Mouse (Mus musculus) T-helper 17 cell (primary cell): ENCODE measurements around the gene Melk.

Experiments used
- in situ Hi-C, 2 experiments: fragments of 300-600 bp; cut with MboI, MseI; formaldehyde crosslinking; loops; 1 replicate in 1 of 2; 2 replicates in 1 of 2; pipeline ENCODE4 v1.15.1; 2025; ENCODE audit warnings: high pct_unique_total_duplicates in 2 of 2

Gene Melk

DNA sequence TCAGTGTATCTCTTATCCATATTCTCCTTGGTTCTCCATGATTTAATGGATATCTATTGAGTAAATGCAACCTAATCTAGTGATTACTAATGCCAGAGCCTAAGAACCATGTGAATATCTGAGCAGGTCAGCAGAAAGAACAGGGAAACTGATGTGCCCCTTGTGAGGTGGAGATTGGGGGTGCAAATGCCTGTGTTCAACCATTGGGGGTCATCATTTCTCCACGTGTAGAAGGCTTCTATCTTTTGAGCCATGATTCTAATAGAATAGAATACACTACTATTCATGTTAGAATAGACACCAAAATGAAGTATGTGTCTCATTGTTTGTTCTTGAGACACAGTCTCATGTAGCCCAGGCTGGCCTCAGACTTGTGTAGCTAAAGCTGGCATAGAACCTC lies 27.3 kb downstream of the Melk start:
- in situ Hi-C loops, result no loop called here

DNA sequence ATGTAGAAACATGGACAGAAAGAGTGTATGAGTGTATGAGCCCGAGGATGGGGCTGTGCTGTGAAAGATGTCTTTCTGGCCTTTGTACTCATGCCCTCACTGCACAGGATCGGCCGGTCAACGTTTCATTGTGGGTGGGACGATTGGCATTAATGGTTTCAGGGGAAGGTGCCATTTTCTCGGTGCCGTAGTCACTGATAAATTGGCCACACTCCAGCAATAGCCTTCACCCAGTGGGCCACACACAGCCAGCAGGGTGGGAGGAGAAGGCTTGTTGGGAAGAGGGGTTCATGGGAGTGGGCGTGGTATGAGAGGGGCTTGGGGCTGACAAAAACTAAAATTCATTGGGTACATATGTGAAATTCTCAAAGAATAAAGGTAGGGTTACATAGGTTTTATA lies 34.3 kb downstream of the Melk start:
- in situ Hi-C loops, result no loop called here

DNA sequence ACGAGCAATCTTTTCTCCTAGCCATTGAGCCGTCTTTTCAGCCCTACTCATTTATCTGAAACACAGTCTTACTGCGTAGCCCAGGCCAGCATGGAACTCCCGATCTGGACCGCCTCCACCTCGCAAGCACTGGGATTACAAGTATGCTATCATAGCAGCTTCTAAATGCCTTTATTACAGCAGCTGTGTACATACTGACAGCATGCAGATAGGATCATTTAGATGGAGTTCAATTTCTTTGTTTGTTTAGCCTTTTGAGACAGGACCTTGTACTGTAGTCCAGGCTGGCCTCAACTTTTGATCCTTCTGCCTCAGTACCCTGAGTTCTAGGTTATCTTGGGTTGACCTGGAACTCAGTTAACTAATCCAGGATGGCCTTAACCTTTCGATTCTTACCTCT lies 61.0 kb downstream of the Melk start:
- in situ Hi-C loops, result no loop called here

DNA sequence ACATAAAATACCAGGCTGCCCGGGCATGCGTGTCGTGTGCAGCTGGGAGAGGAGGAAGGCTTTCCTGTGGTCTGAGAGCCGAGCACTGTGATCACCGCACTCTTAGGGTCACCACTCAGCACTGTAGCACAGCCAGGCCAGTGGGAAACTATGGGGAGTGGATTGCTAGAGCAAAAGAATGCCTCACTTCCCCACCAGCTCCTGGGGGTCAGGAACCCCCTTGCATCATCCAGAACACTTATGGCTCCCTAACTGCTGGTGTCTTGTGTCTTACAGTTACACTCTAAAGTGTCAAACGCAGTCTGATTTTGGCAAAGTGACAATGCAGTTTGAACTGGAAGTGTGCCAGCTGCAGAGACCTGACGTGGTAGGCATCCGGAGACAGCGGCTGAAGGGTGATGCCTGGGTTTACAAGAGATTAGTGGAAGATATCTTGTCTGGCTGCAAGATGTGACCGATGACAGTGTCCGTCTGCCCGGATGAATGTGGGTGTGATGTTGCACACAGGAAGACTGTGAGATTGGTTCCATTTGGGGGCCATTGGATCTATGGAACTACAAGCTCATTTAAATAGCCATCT lies 62.8 kb downstream of the Melk start:
- in situ Hi-C loops, result no loop called here

DNA sequence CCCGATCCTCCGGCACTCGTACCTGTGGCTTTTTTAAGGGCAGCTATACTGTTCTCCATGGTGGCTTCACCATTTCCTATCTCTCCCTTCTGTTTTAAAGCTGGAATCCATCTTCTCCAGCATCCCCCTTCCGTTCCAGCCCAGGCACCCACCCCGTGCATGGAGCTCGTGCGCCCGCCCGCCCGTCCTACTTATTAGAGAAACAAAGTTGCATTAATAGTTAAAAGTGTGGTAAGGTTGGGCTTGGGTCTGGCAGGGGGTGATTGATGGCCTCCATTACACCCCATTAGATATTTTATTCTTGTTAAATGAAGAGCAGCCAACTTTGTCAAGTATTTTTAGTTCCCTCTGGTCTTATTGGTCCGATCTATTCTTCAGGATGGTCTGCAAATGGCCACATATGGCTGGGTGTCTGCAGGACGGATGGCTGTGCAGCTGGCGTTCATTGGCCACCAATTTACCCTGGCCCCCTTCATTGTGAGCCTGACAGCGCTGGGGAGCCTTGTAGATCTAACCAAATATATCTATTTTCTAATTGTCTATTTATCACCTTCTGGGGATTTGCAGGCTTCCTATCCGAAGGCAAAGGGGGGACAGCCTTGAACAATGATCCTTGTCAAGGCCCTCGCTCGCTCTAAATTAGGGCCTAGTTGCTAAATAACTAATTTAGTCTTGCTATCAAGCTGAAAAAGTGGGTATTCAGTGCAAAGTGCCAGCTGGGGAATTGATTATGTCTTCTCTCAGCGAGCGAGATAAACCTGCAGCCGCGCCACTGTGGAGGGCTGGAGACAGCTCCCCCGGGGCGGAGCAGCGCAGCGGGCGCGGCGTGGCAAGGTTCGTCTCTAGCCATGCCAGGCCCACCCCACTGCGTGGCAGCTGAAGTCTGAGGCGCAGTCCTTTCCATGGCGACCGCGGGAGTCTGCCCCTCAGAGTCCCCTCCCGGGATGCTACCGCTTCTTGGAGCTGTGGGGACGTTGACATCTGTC lies 91.8 kb downstream of the Melk start:
- in situ Hi-C loops, result no loop called here

DNA sequence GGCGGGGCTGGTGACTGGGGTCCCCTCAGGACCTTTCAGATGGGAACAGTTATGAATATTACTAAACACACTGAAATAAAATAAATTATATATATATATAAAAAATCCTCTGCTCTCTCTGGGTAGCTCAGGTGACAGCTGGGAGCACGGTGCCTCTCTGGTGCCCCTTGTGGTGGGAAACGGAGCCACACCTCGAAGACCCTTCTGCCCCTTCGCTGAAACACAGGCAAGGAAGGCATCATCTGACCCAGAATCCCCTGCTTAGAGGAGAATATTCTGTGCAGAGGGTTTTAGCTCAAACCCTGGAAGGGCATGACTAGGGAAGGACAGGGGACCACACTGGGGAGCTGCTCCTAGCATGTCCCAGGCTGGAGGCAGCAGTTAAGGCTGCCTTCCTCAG lies 101.9 kb downstream of the Melk start:
- in situ Hi-C loops, result no loop called here

DNA sequence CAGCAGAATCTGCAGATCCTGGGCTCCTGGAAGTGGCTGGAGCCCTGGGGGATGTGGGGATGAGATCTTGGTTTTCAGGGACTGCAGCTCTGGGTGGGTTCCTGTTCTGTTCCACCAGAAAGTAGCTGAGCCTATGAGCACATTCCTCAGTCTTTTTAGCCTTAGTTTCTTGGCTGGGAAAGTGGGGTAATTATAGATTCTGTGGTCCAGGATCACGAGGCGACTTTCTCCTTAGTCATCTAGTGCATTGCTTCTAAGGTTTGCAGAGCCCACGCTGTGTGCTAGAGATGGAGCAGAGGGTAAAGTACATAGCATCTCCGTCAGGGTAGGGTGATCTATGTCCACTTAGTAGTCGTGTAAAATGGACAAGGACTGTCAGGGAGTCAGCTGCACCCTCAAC lies 103.8 kb downstream of the Melk start:
- in situ Hi-C loops, result no loop called here
